Mouse (Mus musculus) midbrain, embryonic 16.5 days (tissue): ENCODE data around the gene Wnt3a. TPM values are rescaled to one million over a fixed set of nuclear protein-coding genes. Genes with fewer than 3 reads are reported as not detected.
A peak's percentile ranks its signal among the peaks of the same experiment; 100 is the strongest.

ENCODE experiments used
- ATAC-seq: fragments of 200-750 bp; cut with Nextera tagmentation; 2 replicates; pipeline ENCODE4 v1.8.0; 2017; ENCODE audit warnings: moderate TSS enrichment
- H3K27ac ChIP-seq: fragments of 300-500 bp; sonication (generic); 2 replicates; pipeline ENCODE4 v1.5.1; 2014; ENCODE audit warnings: mild to moderate bottlenecking, low read length, mixed read lengths
- H3K27me3 ChIP-seq: fragments of 300-500 bp; sonication (generic); 2 replicates; pipeline ENCODE4 v1.6.1; 2014; ENCODE audit warnings: low read depth, low read length, mixed read lengths; ENCODE audit not compliant: control insufficient read depth, insufficient read depth
- H3K36me3 ChIP-seq: fragments of 300-500 bp; sonication (generic); 2 replicates; pipeline ENCODE4 v1.6.1; 2014; ENCODE audit warnings: mild to moderate bottlenecking, low read length, moderate library complexity, mixed read lengths; ENCODE audit not compliant: control insufficient read depth, insufficient read depth
- H3K4me1 ChIP-seq: fragments of 300-500 bp; sonication (generic); 2 replicates; pipeline ENCODE4 v1.6.1; 2014; ENCODE audit warnings: mild to moderate bottlenecking, low read length, mixed read lengths; ENCODE audit not compliant: control insufficient read depth, insufficient read depth
- H3K4me2 ChIP-seq: fragments of 300-500 bp; sonication (generic); 2 replicates; pipeline ENCODE4 v1.6.1; 2014; ENCODE audit warnings: mild to moderate bottlenecking, low read length, mixed read lengths
- H3K4me3 ChIP-seq: fragments of 300-500 bp; sonication (generic); 2 replicates; pipeline ENCODE4 v1.5.1; 2014; ENCODE audit warnings: low read depth, mild to moderate bottlenecking, low read length, moderate library complexity, mixed read lengths
- H3K9ac ChIP-seq: fragments of 300-500 bp; sonication (generic); 2 replicates; pipeline ENCODE4 v1.6.1; 2014; ENCODE audit warnings: low read depth, low read length, mixed read lengths
- H3K9me3 ChIP-seq: fragments of 300-500 bp; sonication (generic); replicated peaks from 2 replicates; pipeline ENCODE4 v1.6.1; 2014; ENCODE audit warnings: mild to moderate bottlenecking, low read length, mixed read lengths; ENCODE audit not compliant: control insufficient read depth, poor library complexity, severe bottlenecking
- WGBS: fragments of 180-500 bp; shearing (Covaris S2); extraction: QIAGEN DNeasy Blood & Tissue Kit; methylation state at CpG from one replicate; pipeline ENCODE4 v1.1.7; 2014; 5-methylcytosine and 5-hydroxymethylcytosine counted together
- polyA plus RNA-seq: library from polyadenylated mRNA; unstranded; fragments of >200 nt; fragmentation: Nextera tagmentation; extraction: Ambion mirVana; gene quantifications from 2 replicates; pipeline ENCODE4 v1.2.1, GENCODE M21; 2015

Gene Wnt3a
- polyA plus RNA-seq, 1 experiment from 2014 or later, result 0.21 TPM

- Histone ChIP-seq H3K4me3 (no peak overlapping the region), H3K4me1 (no peaks in the 10 kb centered on the region), H3K4me2 (no peak overlapping the region), H3K27me3 (peaks cover 8% of the 10 kb centered on the region), H3K27ac (no peak overlapping the region), H3K9ac (no peak overlapping the region), H3K9me3 (no peaks in the 10 kb centered on the region), H3K36me3 (no peaks in the 10 kb centered on the region)
- 82% methylated on average over 4 of the region's 4 CpGs for WGBS
- ATAC-seq, result no peak
Measured at GRCm38 (mm10) chr11:59278047-59278446, 12.5 kb downstream of the Wnt3a start.

GRCm38 (mm10) chr11:59276877-59277276, 13.7 kb downstream of the Wnt3a start:
- no peak overlapping the region for H3K9ac ChIP-seq
- H3K4me3 ChIP-seq, result no peak overlapping the region
- no peaks in the 10 kb centered on the region for H3K4me1 ChIP-seq
- no peaks in the 10 kb centered on the region for H3K9me3 ChIP-seq
- no peak for ATAC-seq
- WGBS, result 40% methylated on average over 2 of the region's 2 CpGs
- peaks cover 8% of the 10 kb centered on the region; the same call in 1 of the 2 replicates for H3K27me3 ChIP-seq
- H3K4me2 ChIP-seq, result no peak overlapping the region
- H3K36me3 ChIP-seq, result no peaks in the 10 kb centered on the region
- no peak overlapping the region for H3K27ac ChIP-seq

GRCm38 (mm10) chr11:59274184-59274583, 16.4 kb downstream of the Wnt3a start:
- WGBS, result 74% methylated on average over 3 of the region's 3 CpGs
- H3K27ac ChIP-seq, result no peak overlapping the region
- no peak overlapping the region for H3K9ac ChIP-seq
- H3K9me3 ChIP-seq, result no peaks in the 10 kb centered on the region
- H3K36me3 ChIP-seq, result no peaks in the 10 kb centered on the region
- peaks cover 6% of the 10 kb centered on the region; the same call in 1 of the 2 replicates for H3K27me3 ChIP-seq
- H3K4me1 ChIP-seq, result no peaks in the 10 kb centered on the region
- no peak for ATAC-seq
- H3K4me2 ChIP-seq, result no peak overlapping the region
- H3K4me3 ChIP-seq, result no peak overlapping the region

- WGBS, result 15% methylated on average over 6 of the region's 6 CpGs
- no peak overlapping the region for H3K9ac ChIP-seq
- 0 out of 2 replicates have a peak, but pooled peaks cover 3% of the 10 kb centered on the region for H3K4me1 ChIP-seq
- no peak overlapping the region for H3K27ac ChIP-seq
- no peaks in the 10 kb centered on the region; the same call in 1 of the 2 replicates for H3K9me3 ChIP-seq
- ATAC-seq, result no peak
- H3K4me2 ChIP-seq, result no peak overlapping the region
- H3K36me3 ChIP-seq, result no peaks in the 10 kb centered on the region
- H3K4me3 ChIP-seq, result no peak overlapping the region
- H3K27me3 ChIP-seq, result peaks cover 9% of the 10 kb centered on the region
Measured at GRCm38 (mm10) chr11:59266727-59267126, 23.8 kb downstream of the Wnt3a start.

GRCm38 (mm10) chr11:59265154-59265813, 25.3 kb downstream of the Wnt3a start:
- no peak for ATAC-seq
- 48% methylated on average over 8 of the region's 8 CpGs for WGBS

GRCm38 (mm10) chr11:59264593-59264992, 26.0 kb downstream of the Wnt3a start:
- no peaks in the 10 kb centered on the region for H3K36me3 ChIP-seq
- no peak overlapping the region for H3K27ac ChIP-seq
- ATAC-seq, result no peak
- H3K4me1 ChIP-seq, result 0 out of 2 replicates have a peak, but pooled peaks cover 3% of the 10 kb centered on the region
- H3K9me3 ChIP-seq, result no peaks in the 10 kb centered on the region; the same call in 1 of the 2 replicates
- under 1% methylated on average over 8 of the region's 8 CpGs for WGBS
- peaks cover 11% of the 10 kb centered on the region for H3K27me3 ChIP-seq
- peak overlapping the region; percentile 55 for H3K4me3 ChIP-seq
- H3K4me2 ChIP-seq, result peak overlapping the region; percentile 80
- peak overlapping the region; percentile 84 for H3K9ac ChIP-seq

More at GRCm38 (mm10) chr11:59265154-59265813, 25.3 kb downstream of the Wnt3a start:
- H3K4me2 ChIP-seq, result no peak overlapping the region
- H3K4me1 ChIP-seq, result 0 out of 2 replicates have a peak, but pooled peaks cover 3% of the 10 kb centered on the region
- H3K27me3 ChIP-seq, result peaks cover 11% of the 10 kb centered on the region
- H3K27ac ChIP-seq, result no peak overlapping the region
- no peak overlapping the region for H3K4me3 ChIP-seq
- no peak overlapping the region for H3K9ac ChIP-seq
- H3K9me3 ChIP-seq, result no peaks in the 10 kb centered on the region; the same call in 1 of the 2 replicates
- no peaks in the 10 kb centered on the region for H3K36me3 ChIP-seq

GRCm38 (mm10) chr11:59263870-59264563, 26.5 kb downstream of the Wnt3a start:
- H3K4me2 ChIP-seq, result peak overlapping the region; percentile 80
- peak overlapping the region; percentile 55 for H3K4me3 ChIP-seq
- H3K9me3 ChIP-seq, result no peaks in the 10 kb centered on the region; the same call in 1 of the 2 replicates
- 0% methylated on average over 56 of the region's 56 CpGs for WGBS
- H3K36me3 ChIP-seq, result no peaks in the 10 kb centered on the region
- H3K27me3 ChIP-seq, result peaks cover 11% of the 10 kb centered on the region
- peak overlapping the region; percentile 28; the same call in 1 of the 2 replicates for H3K27ac ChIP-seq
- peak; percentile 94 for ATAC-seq
- H3K9ac ChIP-seq, result peak overlapping the region; percentile 84
- 0 out of 2 replicates have a peak, but pooled peaks cover 3% of the 10 kb centered on the region for H3K4me1 ChIP-seq

- Histone ChIP-seq H3K4me3 (no peak overlapping the region), H3K9me3 (no peaks in the 10 kb centered on the region), H3K27ac (no peak overlapping the region), H3K27me3 (peaks cover 11% of the 10 kb centered on the region), H3K4me1 (0 out of 2 replicates have a peak, but pooled peaks cover 3% of the 10 kb centered on the region), H3K9ac (no peak overlapping the region), H3K36me3 (no peaks in the 10 kb centered on the region), H3K4me2 (no peak overlapping the region)
- ATAC-seq, result no peak
Measured at GRCm38 (mm10) chr11:59262308-59262707, 28.2 kb downstream of the Wnt3a start.
